In the genomic region with DNA sequence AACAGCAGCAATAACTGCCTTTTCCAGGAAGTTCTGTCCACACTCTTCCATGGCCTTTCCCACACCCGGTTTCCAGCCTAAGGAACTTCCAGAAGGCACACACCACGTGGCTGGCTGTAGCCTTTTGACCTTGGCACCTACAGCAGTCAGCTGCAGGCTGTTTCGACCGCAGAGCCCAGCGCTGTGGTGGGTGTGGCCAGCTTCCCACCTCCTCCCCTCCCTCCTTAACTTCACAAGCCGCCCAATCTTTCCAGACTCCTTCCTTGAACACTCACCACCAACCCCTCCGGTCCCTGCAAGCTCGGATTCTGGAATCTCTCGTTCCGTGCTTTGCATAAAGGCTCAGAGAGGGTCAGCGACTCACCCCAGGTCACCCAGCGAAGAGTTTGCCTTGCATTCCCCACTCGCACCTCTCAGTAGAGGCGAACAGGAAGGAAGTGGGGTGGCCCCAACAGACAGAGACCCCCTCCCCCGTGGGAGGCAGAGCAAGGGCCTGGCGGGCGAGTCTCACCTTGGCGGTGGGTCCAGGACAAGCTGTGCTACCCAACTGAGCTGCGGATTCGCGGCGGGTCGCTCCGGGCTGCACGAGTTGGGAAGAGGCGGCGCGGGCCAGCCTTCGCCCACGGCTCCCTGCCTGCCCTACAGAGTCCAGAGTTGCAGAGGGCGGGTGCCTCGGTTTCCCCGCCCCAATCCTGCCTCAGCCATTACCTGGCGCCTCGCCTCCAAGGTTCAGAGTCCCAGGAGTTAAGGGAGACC, we compare ENCODE assay signal across 8 mouse cellular contexts. TPM values are rescaled to one million over a fixed set of nuclear protein-coding genes. Genes with fewer than 3 reads are reported as not detected.
DNase-seq lines count a peak whose midpoint lies in the region; ATAC-seq and TF ChIP-seq lines count a peak whose summit lies in the region.

No protein-coding gene starts in this region.

- no peaks in the 10 kb centered on the region for H3K4me1 ChIP-seq in forebrain, postnatal 0 days (ENCODE audit: insufficient read depth)
- peaks cover 13% of the 10 kb centered on the region for H3K4me1 ChIP-seq in intestine, embryonic 15.5 days (replicated peaks)
- peaks cover 78% of the 10 kb centered on the region for H3K4me1 ChIP-seq in liver, embryonic 15.5 days (replicated peaks)
- peaks cover 6% of the 10 kb centered on the region; the same call in 1 of the 2 replicates for H3K4me1 ChIP-seq in neural tube, embryonic 12.5 days

- peak; percentile 56 to 57 for DNase-seq in B cell, adult 2 months
- peak; percentile 70 for DNase-seq in adrenal gland, postnatal 10 days
- no peak for DNase-seq in forebrain, postnatal 0 days
- peak; percentile 82 for DNase-seq in thymus, postnatal 4 days
- DNase-seq in right cerebral cortex, postnatal 4 days = no peak

- peak overlapping the region; percentile 16; the same call in 1 of the 2 replicates for H3K4me3 ChIP-seq in forebrain, postnatal 0 days (ENCODE audit: low read depth, low read length)
- peak overlapping the region; percentile 42 for H3K4me3 ChIP-seq in intestine, embryonic 15.5 days (replicated peaks)
- H3K4me3 ChIP-seq in liver, embryonic 15.5 days (replicated peaks) = peak overlapping the region; percentile 66
- peak overlapping the region; percentile 11; the same call in 1 of the 2 replicates for H3K4me3 ChIP-seq in neural tube, embryonic 12.5 days

- no peaks in the 10 kb centered on the region for H3K9me3 ChIP-seq in forebrain, postnatal 0 days (ENCODE audit: low read length)
- no peaks in the 10 kb centered on the region for H3K9me3 ChIP-seq in intestine, embryonic 15.5 days
- no peaks in the 10 kb centered on the region for H3K9me3 ChIP-seq in liver, embryonic 15.5 days (replicated peaks)
- no peaks in the 10 kb centered on the region for H3K9me3 ChIP-seq in neural tube, embryonic 12.5 days

- H3K36me3 ChIP-seq in forebrain, postnatal 0 days (ENCODE audit: insufficient read depth) = no peaks in the 10 kb centered on the region
- H3K36me3 ChIP-seq in intestine, embryonic 15.5 days = no peaks in the 10 kb centered on the region
- H3K36me3 ChIP-seq in liver, embryonic 15.5 days (replicated peaks) = peaks cover 63% of the 10 kb centered on the region
- H3K36me3 ChIP-seq in neural tube, embryonic 12.5 days = no peaks in the 10 kb centered on the region

- ATAC-seq in forebrain, postnatal 0 days = no peak
- ATAC-seq in intestine, embryonic 15.5 days = peak; percentile 90
- ATAC-seq in liver, embryonic 15.5 days (ENCODE audit: insufficient read depth) = peak; percentile 51
- no peak for ATAC-seq in neural tube, embryonic 12.5 days (ENCODE audit: low FRiP score, low read depth)

- H3K27me3 ChIP-seq in forebrain, postnatal 0 days (ENCODE audit: insufficient read depth, low read length) = peaks cover 10% of the 10 kb centered on the region
- H3K27me3 ChIP-seq in intestine, embryonic 15.5 days (replicated peaks) = no peaks in the 10 kb centered on the region
- no peaks in the 10 kb centered on the region for H3K27me3 ChIP-seq in liver, embryonic 15.5 days
- peaks cover 30% of the 10 kb centered on the region for H3K27me3 ChIP-seq in neural tube, embryonic 12.5 days (replicated peaks)

- no peak overlapping the region for H3K9ac ChIP-seq in forebrain, postnatal 0 days
- peak overlapping the region; percentile 60 for H3K9ac ChIP-seq in intestine, embryonic 15.5 days
- peak overlapping the region; percentile 66 for H3K9ac ChIP-seq in liver, embryonic 15.5 days
- 0 out of 2 replicates have a peak overlapping the region, but pooled peaks have one; percentile 42 for H3K9ac ChIP-seq in neural tube, embryonic 12.5 days

- 4% methylated on average over 35 of the region's 35 CpGs for WGBS in forebrain, postnatal 0 days
- WGBS in intestine, embryonic 15.5 days = 2% methylated on average over 35 of the region's 35 CpGs
- 1% methylated on average over 35 of the region's 35 CpGs for WGBS in liver, embryonic 15.5 days (ENCODE audit: insufficient replicate concordance)
- WGBS in neural tube, embryonic 12.5 days = 2% methylated on average over 35 of the region's 35 CpGs

- 0 out of 2 replicates have a peak overlapping the region, but pooled peaks have one; percentile 10 for H3K4me2 ChIP-seq in forebrain, postnatal 0 days (ENCODE audit: low read depth)
- peak overlapping the region; percentile 85 for H3K4me2 ChIP-seq in intestine, embryonic 15.5 days (replicated peaks)
- peak overlapping the region; percentile 92 for H3K4me2 ChIP-seq in liver, embryonic 15.5 days
- H3K4me2 ChIP-seq in neural tube, embryonic 12.5 days (replicated peaks) = peak overlapping the region; percentile 50

- no peak for TF ChIP-seq CTCF in forebrain, postnatal 0 days (IDR thresholded peaks at IDR 0.05; ENCODE audit: low read depth)

- no peak overlapping the region for H3K27ac ChIP-seq in forebrain, postnatal 0 days (ENCODE audit: low read depth, low read length)
- H3K27ac ChIP-seq in intestine, embryonic 15.5 days = peak overlapping the region; percentile 75
- peak overlapping the region; percentile 73 for H3K27ac ChIP-seq in liver, embryonic 15.5 days (replicated peaks)
- no peak overlapping the region for H3K27ac ChIP-seq in neural tube, embryonic 12.5 days

RNA-seq across cellular contexts. Expression of gene Acp5, which starts 4.1 kb away (rescaled TPM):
- 10 to 100 TPM; 28.0 to 74.3 TPM for total RNA-seq in adrenal gland, postnatal 10 days (2021)
- total RNA-seq in forebrain, postnatal 0 days (2014; rRNA removed) = 3.9 TPM in 1 of 2 replicates, not detected in the other
- 0.41 and 0.88 TPM in 2 replicates for polyA plus RNA-seq in forebrain, postnatal 0 days (2015; fragmentation: Nextera tagmentation; extraction: Ambion mirVana)
- polyA plus RNA-seq in intestine, embryonic 15.5 days (2015; fragmentation: Nextera tagmentation; extraction: Ambion mirVana) = 39.0 and 49.8 TPM in 2 replicates
- polyA plus RNA-seq in liver, embryonic 15.5 days (2015; fragmentation: Nextera tagmentation; extraction: Ambion mirVana) = 221 and 246 TPM in 2 replicates
- 5.2 and 5.8 TPM in 2 replicates for polyA plus RNA-seq in neural tube, embryonic 12.5 days (2016; fragmentation: Nextera tagmentation; extraction: Ambion mirVana)

RNA-seq across cellular contexts. Expression of gene Elof1, which starts 14.4 kb away (rescaled TPM):
- 10 to 100 TPM; 80.6 to 88.5 TPM for total RNA-seq in adrenal gland, postnatal 10 days (2021)
- total RNA-seq in forebrain, postnatal 0 days (2014; rRNA removed) = 122 and 137 TPM in 2 replicates
- 165 and 170 TPM in 2 replicates for polyA plus RNA-seq in forebrain, postnatal 0 days (2015; fragmentation: Nextera tagmentation; extraction: Ambion mirVana)
- polyA plus RNA-seq in intestine, embryonic 15.5 days (2015; fragmentation: Nextera tagmentation; extraction: Ambion mirVana) = 143 and 157 TPM in 2 replicates
- 88.8 and 89.4 TPM in 2 replicates for polyA plus RNA-seq in liver, embryonic 15.5 days (2015; fragmentation: Nextera tagmentation; extraction: Ambion mirVana)
- polyA plus RNA-seq in neural tube, embryonic 12.5 days (2016; fragmentation: Nextera tagmentation; extraction: Ambion mirVana) = 171 and 172 TPM in 2 replicates

RNA-seq across cellular contexts. Expression of gene Pigyl, which starts 25.2 kb away (rescaled TPM):
- total RNA-seq in adrenal gland, postnatal 10 days (2021) = 10 to 100 TPM; 46.4 to 54.9 TPM
- total RNA-seq in forebrain, postnatal 0 days (2014; rRNA removed) = 27.8 and 35.2 TPM in 2 replicates
- 112 and 143 TPM in 2 replicates for polyA plus RNA-seq in forebrain, postnatal 0 days (2015; fragmentation: Nextera tagmentation; extraction: Ambion mirVana)
- 88.6 and 90.0 TPM in 2 replicates for polyA plus RNA-seq in intestine, embryonic 15.5 days (2015; fragmentation: Nextera tagmentation; extraction: Ambion mirVana)
- 29.4 and 35.6 TPM in 2 replicates for polyA plus RNA-seq in liver, embryonic 15.5 days (2015; fragmentation: Nextera tagmentation; extraction: Ambion mirVana)
- polyA plus RNA-seq in neural tube, embryonic 12.5 days (2016; fragmentation: Nextera tagmentation; extraction: Ambion mirVana) = 63.2 and 68.4 TPM in 2 replicates

RNA-seq across cellular contexts. Expression of gene Cnn1, which starts 32.4 kb away (rescaled TPM):
- 10 to 100 TPM in 1 of 2 experiments, 1 to 10 TPM in 1; 1.4 to 12.9 TPM for total RNA-seq in adrenal gland, postnatal 10 days (2021)
- 0.24 TPM in 1 of 2 replicates, not detected in the other for total RNA-seq in forebrain, postnatal 0 days (2014; rRNA removed)
- polyA plus RNA-seq in forebrain, postnatal 0 days (2015; fragmentation: Nextera tagmentation; extraction: Ambion mirVana) = 0.24 and 0.86 TPM in 2 replicates
- 281 and 303 TPM in 2 replicates for polyA plus RNA-seq in intestine, embryonic 15.5 days (2015; fragmentation: Nextera tagmentation; extraction: Ambion mirVana)
- 0.96 and 1.4 TPM in 2 replicates for polyA plus RNA-seq in liver, embryonic 15.5 days (2015; fragmentation: Nextera tagmentation; extraction: Ambion mirVana)
- polyA plus RNA-seq in neural tube, embryonic 12.5 days (2016; fragmentation: Nextera tagmentation; extraction: Ambion mirVana) = 0.39 and 1.4 TPM in 2 replicates

RNA-seq across cellular contexts. Expression of gene Ecsit, which starts 46.2 kb away (rescaled TPM):
- total RNA-seq in adrenal gland, postnatal 10 days (2021) = 10 to 100 TPM; 70.8 to 78.5 TPM
- total RNA-seq in forebrain, postnatal 0 days (2014; rRNA removed) = 55.2 and 59.2 TPM in 2 replicates
- polyA plus RNA-seq in forebrain, postnatal 0 days (2015; fragmentation: Nextera tagmentation; extraction: Ambion mirVana) = 64.1 and 64.7 TPM in 2 replicates
- 44.4 and 50.0 TPM in 2 replicates for polyA plus RNA-seq in intestine, embryonic 15.5 days (2015; fragmentation: Nextera tagmentation; extraction: Ambion mirVana)
- 21.9 and 26.2 TPM in 2 replicates for polyA plus RNA-seq in liver, embryonic 15.5 days (2015; fragmentation: Nextera tagmentation; extraction: Ambion mirVana)
- polyA plus RNA-seq in neural tube, embryonic 12.5 days (2016; fragmentation: Nextera tagmentation; extraction: Ambion mirVana) = 46.7 and 47.3 TPM in 2 replicates

Comparison
In these comparisons a context has a peak if more than half of its experiments do, and no peak if none do; other contexts are left out.
1. DNase-seq: peak in B cell, adult 2 months (2 of 2), adrenal gland, postnatal 10 days (single experiment) and thymus, postnatal 4 days (single experiment); none in forebrain, postnatal 0 days (single experiment) and right cerebral cortex, postnatal 4 days (single experiment).
2. ATAC-seq: peak in intestine, embryonic 15.5 days (single experiment) and liver, embryonic 15.5 days (single experiment); none in forebrain, postnatal 0 days (single experiment) and neural tube, embryonic 12.5 days (single experiment).
3. H3K27ac ChIP-seq: peak in intestine, embryonic 15.5 days (single experiment) and liver, embryonic 15.5 days (single experiment); none in forebrain, postnatal 0 days (single experiment) and neural tube, embryonic 12.5 days (single experiment).
4. H3K4me2 ChIP-seq: peak in every context shown above with its lines; median percentile 92 in liver, embryonic 15.5 days; 85 in intestine, embryonic 15.5 days; 50 in neural tube, embryonic 12.5 days; 10 in forebrain, postnatal 0 days.
5. H3K4me3 ChIP-seq: peak in every context shown above with its lines; median percentile 66 in liver, embryonic 15.5 days; 42 in intestine, embryonic 15.5 days; 16 in forebrain, postnatal 0 days; 11 in neural tube, embryonic 12.5 days.